Mouse (Mus musculus) cortical plate, adult 2 months (tissue): ENCODE data around the gene Ipo8. TPM values are rescaled to one million over a fixed set of nuclear protein-coding genes. Genes with fewer than 3 reads are reported as not detected.

Source experiments
- H3K27ac ChIP-seq: fragments of 200-500 bp; 2 replicates; pipeline ENCODE4 v1.5.1; 2012; ENCODE audit warnings: low read length, control low read depth, inconsistent platforms; ENCODE audit not compliant: insufficient read depth
- H3K4me1 ChIP-seq: fragments of 200-500 bp; 2 replicates; pipeline ENCODE4 v1.6.1; 2011; ENCODE audit warnings: low read length; ENCODE audit not compliant: control insufficient read depth, insufficient read depth
- H3K4me3 ChIP-seq: fragments of 200-500 bp; 2 replicates; pipeline ENCODE4 v1.5.1; 2011; ENCODE audit warnings: mild to moderate bottlenecking, low read length, control low read depth; ENCODE audit not compliant: insufficient read depth
- CTCF ChIP-seq: fragments of 200-500 bp; IDR thresholded peaks from 2 replicates; pipeline ENCODE4 v1.5.1; 2011; ENCODE audit warnings: mild to moderate bottlenecking, control low read depth, low read length; ENCODE audit not compliant: insufficient read depth; ENCODE audit errors: extremely low read depth
- POLR2A ChIP-seq: fragments of 200-500 bp; IDR thresholded peaks from 2 replicates; pipeline ENCODE4 v1.6.1; 2011; ENCODE audit warnings: mild to moderate bottlenecking, low read length, control low read depth; ENCODE audit not compliant: insufficient read depth; ENCODE audit errors: extremely low read depth
- polyA plus RNA-seq: library from polyadenylated mRNA; depleted of rRNA; stranded (reverse); fragments of >200 nt; gene quantifications from 2 replicates; pipeline ENCODE4 v1.2.3, GENCODE M21; 2012; rRNA removed

The Ipo8 gene
- 23.3 and 26.0 TPM in 2 replicates for polyA plus RNA-seq

DNA sequence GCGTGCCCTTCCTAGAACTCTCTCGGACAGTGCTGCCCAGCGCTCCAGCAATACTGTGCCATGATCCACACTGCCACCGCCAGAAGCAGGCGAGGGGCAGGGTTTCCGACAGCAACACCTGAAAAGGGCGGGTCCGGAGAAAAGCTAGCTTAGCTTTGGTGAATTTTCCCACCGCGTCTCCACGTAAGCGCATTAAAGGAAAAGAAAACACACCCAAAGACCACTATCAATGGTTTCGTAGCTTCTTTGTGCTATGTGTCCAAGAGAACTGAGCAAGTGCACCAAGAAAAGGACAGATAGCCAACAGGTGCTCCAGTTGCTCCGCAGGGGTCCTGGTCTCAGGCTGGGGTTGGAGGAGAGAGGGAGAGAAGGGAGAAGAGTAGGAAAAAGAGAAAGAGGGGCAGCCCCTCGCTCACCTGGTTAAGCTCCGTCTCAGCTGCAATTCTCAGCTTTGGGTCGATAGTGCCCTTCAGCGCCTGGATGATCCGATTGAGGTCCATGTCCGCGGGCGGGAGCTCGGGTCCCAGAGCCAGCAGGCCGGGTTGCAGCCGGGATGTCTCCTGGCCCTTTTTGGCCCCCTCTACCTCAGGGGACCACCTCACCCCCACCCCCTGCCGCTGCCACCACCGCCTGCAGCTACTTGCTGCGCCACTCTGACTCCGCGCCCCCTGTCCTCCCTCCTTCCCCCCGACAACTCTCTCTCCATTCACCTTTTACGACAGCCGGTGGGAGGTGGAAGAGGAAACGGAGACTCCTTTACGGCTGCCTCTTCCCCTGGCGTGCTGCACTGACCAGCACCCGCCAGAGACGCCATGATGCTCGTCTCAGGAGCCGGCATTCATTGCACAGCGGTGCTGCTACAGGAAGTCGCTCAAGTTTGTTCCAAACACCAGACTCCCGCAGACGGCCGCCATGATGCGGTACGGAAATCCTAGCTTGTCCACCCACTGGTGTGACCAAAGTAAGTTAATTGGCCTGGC is at the start of gene Ipo8:
Gene Ipo8 (minus strand): TSS at position 720 of the 980 bp plus-strand sequence.
- peak within 1 kb of the TSS; percentile 88 for H3K4me3 ChIP-seq
- peak; percentile 68 for TF ChIP-seq POLR2A
- TF ChIP-seq CTCF, result no peak
- H3K4me1 ChIP-seq, result peaks cover 1% of the 10 kb centered on the region; the same call in 1 of the 2 replicates
- no peak within 1 kb of the TSS for H3K27ac ChIP-seq

DNA sequence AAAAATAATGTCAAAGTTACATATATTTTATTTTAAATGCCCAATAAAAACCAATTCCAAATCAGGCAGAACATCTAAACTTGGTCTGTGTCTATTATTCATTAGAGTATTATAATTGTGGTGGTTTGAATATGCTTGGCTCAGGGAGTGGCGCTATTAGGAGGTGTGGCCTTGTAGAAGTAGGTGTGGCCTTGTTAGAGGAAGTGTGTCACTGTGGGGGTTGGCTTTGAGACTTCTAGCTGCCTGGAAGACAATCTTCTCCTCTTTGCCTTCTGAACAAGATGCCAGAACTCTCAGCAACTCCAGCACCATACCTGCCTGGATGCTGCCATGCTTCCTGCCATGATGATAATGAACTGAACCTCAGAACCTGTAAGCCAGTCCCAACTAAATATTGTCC is 42.6 kb upstream of the Ipo8 start:
- Histone ChIP-seq H3K4me3 (no peak overlapping the region), H3K4me1 (no peaks in the 10 kb centered on the region), H3K27ac (no peak overlapping the region)
- TF ChIP-seq CTCF (no peak), POLR2A (no peak)

DNA sequence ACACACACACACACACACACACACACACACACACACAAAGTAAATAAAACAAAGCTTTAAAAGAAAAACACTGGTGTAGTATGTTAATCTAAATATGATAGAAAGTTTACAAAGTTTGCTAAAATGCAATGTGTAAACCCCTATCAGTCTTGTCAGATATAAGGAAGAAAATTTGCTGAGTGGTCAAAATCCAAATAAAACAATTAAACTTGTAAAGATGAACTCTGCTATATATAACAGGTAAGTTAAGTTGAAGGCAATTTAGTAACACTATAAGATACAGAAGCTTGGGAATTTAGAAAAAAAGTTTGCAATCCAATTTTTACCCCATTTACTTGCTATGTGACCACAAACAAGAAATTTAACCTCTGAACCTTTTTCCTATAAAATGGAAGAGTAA is 14.4 kb upstream of the Ipo8 start:
- no peak overlapping the region for H3K27ac ChIP-seq
- no peak for TF ChIP-seq CTCF
- TF ChIP-seq POLR2A, result no peak
- no peaks in the 10 kb centered on the region for H3K4me1 ChIP-seq
- H3K4me3 ChIP-seq, result no peak overlapping the region

DNA sequence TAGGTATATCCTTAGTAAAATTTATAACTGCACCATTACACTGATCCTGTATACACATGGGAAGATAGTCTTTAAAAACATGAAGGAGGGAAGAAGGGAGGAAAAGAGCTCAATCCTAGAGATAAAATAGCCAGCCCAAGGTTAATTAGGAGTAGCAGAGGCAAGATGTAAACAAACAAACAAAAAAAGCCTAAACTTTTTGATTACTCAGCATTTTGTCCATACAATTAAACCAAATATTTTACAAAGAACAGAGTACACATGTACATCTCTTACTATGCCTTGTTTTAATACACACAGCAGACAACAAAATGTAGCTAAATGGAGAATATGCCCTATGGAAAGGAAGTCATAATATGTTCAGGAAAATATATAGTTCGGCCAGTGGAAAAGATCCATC is 10.5 kb upstream of the Ipo8 start:
- Histone ChIP-seq H3K4me3 (no peak overlapping the region), H3K27ac (no peak overlapping the region), H3K4me1 (no peaks in the 10 kb centered on the region)
- no peak for TF ChIP-seq POLR2A
- no peak for TF ChIP-seq CTCF

DNA sequence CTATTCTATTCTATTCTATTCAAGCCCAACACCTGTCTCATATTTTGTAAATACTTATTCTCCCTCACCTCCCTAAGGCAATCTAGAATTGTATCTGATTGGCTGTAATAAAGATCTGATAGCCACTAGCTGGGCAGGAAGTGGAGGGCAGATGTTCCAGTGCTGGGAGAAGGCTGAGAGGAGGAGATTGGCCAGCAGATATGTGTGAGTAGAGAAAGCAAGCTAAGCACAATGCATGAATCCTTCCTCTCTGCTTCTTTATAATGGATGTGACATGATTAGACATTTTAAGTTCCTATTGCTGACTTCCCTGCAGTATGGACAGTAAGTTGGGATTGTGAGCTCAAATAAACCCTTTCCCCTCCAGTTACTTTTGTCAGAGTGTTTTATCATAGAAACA is 7.2 kb upstream of the Ipo8 start:
- H3K27ac ChIP-seq, result no peak overlapping the region
- no peak overlapping the region for H3K4me3 ChIP-seq
- no peaks in the 10 kb centered on the region for H3K4me1 ChIP-seq
- TF ChIP-seq CTCF (no peak), POLR2A (no peak)

DNA sequence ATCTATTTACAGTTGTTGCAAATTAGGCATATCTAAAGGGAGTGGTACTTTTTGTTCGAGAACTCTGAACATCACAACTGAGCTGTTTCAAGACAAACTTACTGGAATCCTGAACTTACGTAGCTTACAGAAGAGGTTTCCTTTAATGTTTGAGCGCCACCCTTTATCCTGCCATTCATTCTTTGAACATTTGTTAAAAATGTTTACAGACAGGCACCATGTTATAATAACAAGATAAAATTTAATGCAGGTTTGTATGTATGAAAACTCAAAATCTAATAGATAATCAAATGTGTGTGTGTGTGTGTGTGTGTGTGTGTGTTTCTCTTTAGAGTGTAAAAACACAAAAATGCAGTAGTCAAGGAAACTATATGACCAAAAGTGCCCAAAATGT is 458 bp upstream of the Ipo8 start:
- Histone ChIP-seq H3K27ac (no peak overlapping the region), H3K4me3 (peak overlapping the region; percentile 88), H3K4me1 (peaks cover 1% of the 10 kb centered on the region; the same call in 1 of the 2 replicates)
- TF ChIP-seq POLR2A, result no peak
- TF ChIP-seq CTCF, result no peak

DNA sequence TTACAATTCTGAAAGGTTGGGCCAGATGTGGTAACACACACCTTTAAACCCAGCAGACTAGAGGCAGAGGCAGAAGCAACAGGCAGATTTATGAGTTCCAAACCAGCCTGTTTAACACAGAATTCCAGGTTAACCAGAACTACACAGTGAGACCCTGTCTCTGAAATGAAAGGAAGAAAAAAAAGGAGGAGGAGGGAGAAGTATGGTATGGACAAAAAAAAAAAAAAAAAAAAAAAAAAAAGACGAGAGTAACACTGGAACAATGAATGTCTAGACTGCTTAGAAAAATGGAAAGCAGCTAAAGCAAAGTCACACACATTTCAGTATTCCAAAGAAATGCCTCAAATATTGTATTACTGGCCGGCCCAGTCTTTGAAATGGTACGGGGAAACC is 916 bp downstream of the Ipo8 start:
- peaks cover 1% of the 10 kb centered on the region; the same call in 1 of the 2 replicates for H3K4me1 ChIP-seq
- TF ChIP-seq CTCF (no peak), POLR2A (no peak)
- H3K4me3 ChIP-seq, result peak overlapping the region; percentile 88
- no peak overlapping the region for H3K27ac ChIP-seq

DNA sequence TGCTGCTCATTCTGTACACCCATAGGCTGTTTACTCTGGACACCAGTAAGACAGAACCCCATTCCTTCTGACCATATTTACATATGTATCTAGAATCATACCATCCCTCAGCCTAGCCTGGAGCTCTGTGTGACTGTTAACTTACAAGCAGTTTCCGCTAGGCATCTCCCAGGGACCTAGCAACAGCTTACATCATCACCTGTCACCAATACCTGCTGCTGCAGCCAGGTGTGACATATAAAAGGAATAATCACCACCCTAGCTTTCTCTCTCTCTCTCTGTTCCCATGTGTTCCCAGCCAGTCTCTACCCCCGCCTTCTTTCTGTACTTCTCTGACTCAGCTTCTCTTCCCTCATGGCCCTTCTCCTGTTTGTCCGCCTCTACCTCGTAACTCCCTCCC is 5.1 kb downstream of the Ipo8 start:
- Histone ChIP-seq H3K4me1 (peaks cover 1% of the 10 kb centered on the region; the same call in 1 of the 2 replicates), H3K4me3 (no peak overlapping the region), H3K27ac (no peak overlapping the region)
- TF ChIP-seq CTCF (no peak), POLR2A (no peak)

DNA sequence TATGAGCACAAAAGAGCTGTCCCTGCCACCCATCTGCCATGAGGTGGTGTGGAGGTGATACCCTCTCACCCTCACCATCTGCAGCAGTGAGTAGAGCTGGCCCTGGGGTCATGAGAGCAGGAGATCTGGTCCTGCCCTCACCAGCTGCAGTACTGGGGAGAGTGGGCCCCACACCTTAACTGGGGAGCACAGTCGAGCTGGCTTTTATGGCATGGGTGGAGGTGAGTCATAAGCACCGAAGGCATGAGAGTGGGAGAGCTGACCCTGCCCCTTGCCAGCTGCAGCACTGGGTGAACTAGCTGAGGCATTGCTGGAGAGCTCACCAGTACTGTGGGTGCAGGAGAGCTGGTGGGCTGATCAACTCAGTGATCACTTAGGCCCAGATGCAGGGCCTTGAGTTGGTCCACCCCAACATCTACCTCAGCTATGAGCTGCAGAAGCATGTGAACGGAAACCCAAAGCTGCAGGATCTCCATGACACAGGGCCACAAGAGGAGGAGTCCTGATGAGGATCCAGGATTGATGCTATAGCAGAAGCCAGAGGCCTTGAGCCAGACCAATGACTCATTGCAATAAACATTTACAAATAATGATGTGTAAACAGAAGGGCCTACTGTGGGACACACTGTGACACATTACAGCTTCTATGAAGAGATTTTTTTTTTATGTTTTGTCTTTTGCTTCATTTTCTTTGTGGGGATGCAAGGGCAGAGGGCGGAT is 12.5 kb downstream of the Ipo8 start:
- H3K27ac ChIP-seq, result no peak overlapping the region
- no peak for TF ChIP-seq CTCF
- no peak for TF ChIP-seq POLR2A
- H3K4me3 ChIP-seq, result no peak overlapping the region
- no peaks in the 10 kb centered on the region for H3K4me1 ChIP-seq

DNA sequence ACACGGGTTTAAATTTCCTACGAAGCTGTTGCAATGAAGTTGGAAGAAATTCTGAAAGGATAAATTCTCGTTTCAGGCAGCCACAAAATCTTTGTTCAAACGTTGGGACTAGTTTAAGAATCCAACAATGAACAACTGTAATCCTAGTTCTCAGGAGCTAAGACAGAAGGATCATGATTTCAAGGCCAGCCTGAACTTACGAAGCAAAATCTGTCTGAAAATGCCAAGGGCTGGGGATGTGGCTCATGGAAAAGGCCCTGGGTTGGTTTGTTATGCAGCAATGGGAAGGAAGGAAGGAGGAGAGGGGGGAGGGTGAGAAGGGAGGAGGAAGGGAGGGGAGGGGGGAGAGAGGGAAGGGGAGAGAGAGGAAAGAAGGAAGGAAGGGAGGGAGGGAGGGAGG is 14.5 kb downstream of the Ipo8 start:
- TF ChIP-seq CTCF, result no peak
- TF ChIP-seq POLR2A, result no peak
- H3K27ac ChIP-seq, result no peak overlapping the region
- H3K4me1 ChIP-seq, result no peaks in the 10 kb centered on the region
- no peak overlapping the region for H3K4me3 ChIP-seq
